Mouse (Mus musculus) C2C12 (cell line): ENCODE measurements around the gene Gm3417. TPM values are rescaled to one million over a fixed set of nuclear protein-coding genes. Genes with fewer than 3 reads are reported as not detected.

Experiments used
- H3K27me3 ChIP-seq: one replicate; pipeline ENCODE4 v1.6.1; 2011; ENCODE audit not compliant: control insufficient read depth, insufficient read depth, insufficient read length
- H3K36me3 ChIP-seq: one replicate; pipeline ENCODE4 v1.6.1; 2011; ENCODE audit not compliant: control insufficient read depth, insufficient read depth
- H3K4me3 ChIP-seq: one replicate; pipeline ENCODE4 v1.5.1; 2011; ENCODE audit warnings: mild to moderate bottlenecking, control low read depth; ENCODE audit not compliant: poor library complexity, insufficient read depth, severe bottlenecking
- H3K79me2 ChIP-seq: one replicate; pipeline ENCODE4 v1.6.1; 2011; ENCODE audit not compliant: control insufficient read depth, insufficient read depth
- H3K79me3 ChIP-seq: one replicate; pipeline ENCODE4 v1.6.1; 2011; ENCODE audit warnings: low read depth, control low read depth
- H3ac ChIP-seq: one replicate; pipeline ENCODE3; 2011; ENCODE audit warnings: low read depth; ENCODE audit not compliant: control insufficient read depth, insufficient read length
- CEBPB ChIP-seq: IDR thresholded peaks from one replicate; pipeline ENCODE4 v1.6.1; 2011; ENCODE audit warnings: low read depth, mild to moderate bottlenecking, control low read depth, moderate library complexity
- CTCF ChIP-seq: IDR thresholded peaks from one replicate; pipeline ENCODE4 v1.5.1; 2011; ENCODE audit not compliant: control insufficient read depth, insufficient read depth, insufficient read length
- FOSL1 ChIP-seq: IDR thresholded peaks from one replicate; pipeline ENCODE4 v1.8.0; 2011; ENCODE audit warnings: mild to moderate bottlenecking, low read length; ENCODE audit not compliant: poor library complexity, insufficient read depth, severe bottlenecking
- MAX ChIP-seq: IDR thresholded peaks from one replicate; pipeline ENCODE4 v1.6.1; 2011; ENCODE audit warnings: mild to moderate bottlenecking, control low read depth
- MYOD1 ChIP-seq: IDR thresholded peaks from one replicate; pipeline ENCODE4 v1.6.1; 2011; ENCODE audit warnings: low read depth; ENCODE audit not compliant: control insufficient read depth, insufficient read length
- MYOG ChIP-seq: IDR thresholded peaks from one replicate; pipeline ENCODE4 v1.6.1; 2011; ENCODE audit not compliant: control insufficient read depth, insufficient read length; ENCODE audit errors: extremely low read depth
- USF1 ChIP-seq: IDR thresholded peaks from one replicate; pipeline ENCODE4 v1.6.1; 2011; ENCODE audit warnings: low read depth, mild to moderate bottlenecking, control low read depth, moderate library complexity
- polyA plus RNA-seq: library from polyadenylated mRNA; unstranded; fragments of >200 nt; fragmentation: generic; extraction: Trizol; gene quantifications from one replicate; pipeline ENCODE4 v1.2.1, GENCODE M21; 2012; ENCODE audit warnings: missing spikeins

Gm3417 gene
- polyA plus RNA-seq, 1 experiment: 0.41 TPM

GRCm38 (mm10) chr17:14959979-14960378 lies 18.6 kb downstream of the Gm3417 start:
- H3K27me3 ChIP-seq: no peaks in the 10 kb centered on the region
- peak overlapping the region; percentile 93 for H3ac ChIP-seq
- peaks cover 54% of the 10 kb centered on the region for H3K79me2 ChIP-seq
- H3K36me3 ChIP-seq: peaks cover 29% of the 10 kb centered on the region
- H3K79me3 ChIP-seq: peaks cover 30% of the 10 kb centered on the region
- peak overlapping the region; percentile 55 for H3K4me3 ChIP-seq
- TF ChIP-seq CEBPB (no peak), MYOG (no peak), USF1 (no peak), MAX (no peak), CTCF (no peak), MYOD1 (no peak), FOSL1 (no peak)

GRCm38 (mm10) chr17:14958686-14959327 lies 19.8 kb downstream of the Gm3417 start:
- TF ChIP-seq MAX (no peak), CTCF (no peak), FOSL1 (no peak), MYOG (no peak), CEBPB (no peak), MYOD1 (no peak), USF1 (no peak)
- H3K79me2 ChIP-seq: peaks cover 54% of the 10 kb centered on the region
- H3K36me3 ChIP-seq: peaks cover 40% of the 10 kb centered on the region
- H3ac ChIP-seq: no peak overlapping the region
- no peak overlapping the region for H3K4me3 ChIP-seq
- peaks cover 30% of the 10 kb centered on the region for H3K79me3 ChIP-seq
- H3K27me3 ChIP-seq: no peaks in the 10 kb centered on the region

GRCm38 (mm10) chr17:14953452-14953851 lies 25.1 kb downstream of the Gm3417 start:
- TF ChIP-seq CTCF (no peak), CEBPB (no peak), MYOG (no peak), MYOD1 (no peak), USF1 (no peak), FOSL1 (no peak), MAX (no peak)
- Histone ChIP-seq H3K27me3 (no peaks in the 10 kb centered on the region), H3K79me2 (peaks cover 32% of the 10 kb centered on the region), H3ac (no peak overlapping the region), H3K36me3 (peaks cover 83% of the 10 kb centered on the region), H3K4me3 (no peak overlapping the region), H3K79me3 (peaks cover 16% of the 10 kb centered on the region)

GRCm38 (mm10) chr17:14949161-14949827 lies 29.3 kb downstream of the Gm3417 start:
- H3K79me3 ChIP-seq: peaks cover 12% of the 10 kb centered on the region
- no peaks in the 10 kb centered on the region for H3K27me3 ChIP-seq
- H3K79me2 ChIP-seq: peaks cover 16% of the 10 kb centered on the region
- no peak overlapping the region for H3ac ChIP-seq
- TF ChIP-seq FOSL1 (no peak), MAX (no peak), MYOG (no peak), CTCF (no peak), CEBPB (no peak), MYOD1 (no peak), USF1 (no peak)
- peaks cover 89% of the 10 kb centered on the region for H3K36me3 ChIP-seq
- H3K4me3 ChIP-seq: no peak overlapping the region

- peaks cover 18% of the 10 kb centered on the region for H3K79me3 ChIP-seq
- no peaks in the 10 kb centered on the region for H3K27me3 ChIP-seq
- H3ac ChIP-seq: no peak overlapping the region
- no peak for TF ChIP-seq CEBPB
- TF ChIP-seq CTCF: no peak
- TF ChIP-seq MYOD1: no peak
- no peak for TF ChIP-seq USF1
- TF ChIP-seq MYOG: no peak
- TF ChIP-seq MAX: no peak
- no peak for TF ChIP-seq FOSL1
- H3K36me3 ChIP-seq: peaks cover 47% of the 10 kb centered on the region
- peaks cover 28% of the 10 kb centered on the region for H3K79me2 ChIP-seq
- no peak overlapping the region for H3K4me3 ChIP-seq
Observed at GRCm38 (mm10) chr17:14944551-14944950, 34.0 kb downstream of the Gm3417 start.

- peaks cover 28% of the 10 kb centered on the region for H3K79me2 ChIP-seq
- H3ac ChIP-seq: peak overlapping the region; percentile 96
- no peaks in the 10 kb centered on the region for H3K27me3 ChIP-seq
- H3K36me3 ChIP-seq: peaks cover 38% of the 10 kb centered on the region
- H3K79me3 ChIP-seq: peaks cover 18% of the 10 kb centered on the region
- peak overlapping the region; percentile 75 for H3K4me3 ChIP-seq
- TF ChIP-seq CEBPB: no peak
- TF ChIP-seq MYOD1: no peak
- TF ChIP-seq USF1: no peak
- no peak for TF ChIP-seq FOSL1
- TF ChIP-seq MYOG: no peak
- TF ChIP-seq CTCF: no peak
- TF ChIP-seq MAX: no peak
Observed at GRCm38 (mm10) chr17:14943729-14944059, 34.9 kb downstream of the Gm3417 start.
